Mouse (Mus musculus) adrenal gland, postnatal 4 days (tissue): ENCODE measurements around the gene Akap10. TPM values are rescaled to one million over a fixed set of nuclear protein-coding genes. Genes with fewer than 3 reads are reported as not detected.

ENCODE experiments used
- total RNA-seq, 2 experiments: library from RNA; stranded (reverse); gene quantifications; 2 replicates each; pipeline ENCODE4 v1.2.3; 2021

Gene Akap10
- total RNA-seq, 2 experiments from 2014 or later: 29.0 TPM

Other genes with a start within 250 kb of the Akap10 start
- 1 to 10 TPM; 1.7 to 2.9 TPM for gene Fam83g, start 246.2 kb downstream of the Akap10 start, total RNA-seq
- gene Slc5a10, start 209.4 kb downstream of the Akap10 start, total RNA-seq: 1 to 10 TPM in 1 of 2 experiments, under 1 TPM in 1; 0.23 to 5.6 TPM
- 10 to 100 TPM; 33.6 to 39.8 TPM for gene Prpsap2, start 168.2 kb downstream of the Akap10 start, total RNA-seq
- gene Ulk2, start 75.2 kb downstream of the Akap10 start, total RNA-seq: 10 to 100 TPM; 27.6 TPM
- 10 to 100 TPM; 16.3 to 22.4 TPM for gene Specc1, start 26.5 kb upstream of the Akap10 start, total RNA-seq